Mouse (Mus musculus) liver, embryonic 12.5 days (tissue): Measurements from ENCODE around the gene Aldh5a1. TPM values are rescaled to one million over a fixed set of nuclear protein-coding genes. Genes with fewer than 3 reads are reported as not detected.

ENCODE experiments used
- ATAC-seq: fragments of 200-750 bp; cut with Nextera tagmentation; 2 replicates; pipeline ENCODE4 v1.8.0; 2017; ENCODE audit warnings: moderate number of reproducible peaks, mild to moderate bottlenecking, moderate library complexity
- H3K27ac ChIP-seq: fragments of 300-500 bp; sonication (generic); 2 replicates; pipeline ENCODE4 v1.5.1; 2016; ENCODE audit warnings: mild to moderate bottlenecking
- H3K27me3 ChIP-seq: fragments of 300-500 bp; sonication (generic); replicated peaks from 2 replicates; pipeline ENCODE4 v1.6.1; 2016; ENCODE audit warnings: mild to moderate bottlenecking, moderate library complexity
- H3K36me3 ChIP-seq: fragments of 300-500 bp; sonication (generic); 2 replicates; pipeline ENCODE4 v1.6.1; 2016; ENCODE audit warnings: mild to moderate bottlenecking, moderate library complexity
- H3K4me1 ChIP-seq: fragments of 300-500 bp; sonication (generic); 2 replicates; pipeline ENCODE4 v1.6.1; 2016
- H3K4me2 ChIP-seq: fragments of 300-500 bp; sonication (generic); 2 replicates; pipeline ENCODE4 v1.6.1; 2016; ENCODE audit warnings: mild to moderate bottlenecking, moderate library complexity
- H3K4me3 ChIP-seq: fragments of 300-500 bp; sonication (generic); 2 replicates; pipeline ENCODE4 v1.5.1; 2016; ENCODE audit warnings: mild to moderate bottlenecking, moderate library complexity
- H3K9ac ChIP-seq: fragments of 300-500 bp; sonication (generic); 2 replicates; pipeline ENCODE4 v1.6.1; 2016; ENCODE audit warnings: mild to moderate bottlenecking, moderate library complexity
- H3K9me3 ChIP-seq: fragments of 300-500 bp; sonication (generic); replicated peaks from 2 replicates; pipeline ENCODE4 v1.6.1; 2016; ENCODE audit warnings: mild to moderate bottlenecking, moderate library complexity
- WGBS: fragments of 180-500 bp; shearing (Covaris S2); methylation state at CpG from one replicate; pipeline ENCODE4 v1.1.7; 2016; ENCODE audit not compliant: insufficient replicate concordance; 5-methylcytosine and 5-hydroxymethylcytosine counted together
- polyA plus RNA-seq: library from polyadenylated mRNA; unstranded; fragments of >200 nt; fragmentation: Nextera tagmentation; extraction: Ambion mirVana; gene quantifications from 2 replicates; pipeline ENCODE4 v1.2.1, GENCODE M21; 2016

Gene Aldh5a1
- polyA plus RNA-seq, 1 experiment from 2014 or later, result 3.0 TPM

- ATAC-seq, result no peak
- no peaks in the 10 kb centered on the region for H3K9me3 ChIP-seq
- no peaks in the 10 kb centered on the region for H3K36me3 ChIP-seq
- H3K4me1 ChIP-seq, result no peaks in the 10 kb centered on the region
- H3K4me2 ChIP-seq, result no peak overlapping the region
- whole genome bisulfite sequencing, result 58% methylated on average over 2 of the region's 2 CpGs
- H3K4me3 ChIP-seq, result no peak overlapping the region
- no peak overlapping the region for H3K9ac ChIP-seq
- no peaks in the 10 kb centered on the region for H3K27me3 ChIP-seq
- no peak overlapping the region for H3K27ac ChIP-seq
Observed at GRCm38 (mm10) chr13:24893880-24894279, 43.6 kb downstream of the Aldh5a1 start.

- no peaks in the 10 kb centered on the region for H3K36me3 ChIP-seq
- H3K9ac ChIP-seq, result no peak overlapping the region
- no peak overlapping the region for H3K4me2 ChIP-seq
- H3K4me1 ChIP-seq, result no peaks in the 10 kb centered on the region
- H3K27me3 ChIP-seq, result no peaks in the 10 kb centered on the region
- 77% methylated on average over 3 of the region's 3 CpGs for WGBS
- ATAC-seq, result no peak
- no peak overlapping the region for H3K27ac ChIP-seq
- no peaks in the 10 kb centered on the region for H3K9me3 ChIP-seq
- H3K4me3 ChIP-seq, result no peak overlapping the region
Observed at GRCm38 (mm10) chr13:24892516-24892915, 44.9 kb downstream of the Aldh5a1 start.

GRCm38 (mm10) chr13:24889554-24889953 is 47.9 kb downstream of the Aldh5a1 start:
- no peaks in the 10 kb centered on the region for H3K4me1 ChIP-seq
- 44% methylated on average over 1 of the region's 1 CpGs for WGBS
- no peak overlapping the region for H3K4me3 ChIP-seq
- H3K36me3 ChIP-seq, result no peaks in the 10 kb centered on the region
- ATAC-seq, result no peak
- no peak overlapping the region for H3K9ac ChIP-seq
- 0 out of 2 replicates have a peak, but pooled peaks cover 1% of the 10 kb centered on the region for H3K9me3 ChIP-seq
- H3K27ac ChIP-seq, result no peak overlapping the region
- no peak overlapping the region for H3K4me2 ChIP-seq
- no peaks in the 10 kb centered on the region for H3K27me3 ChIP-seq

- no peak for ATAC-seq
Observed at GRCm38 (mm10) chr13:24882411-24882810, 55.0 kb downstream of the Aldh5a1 start.

DNA sequence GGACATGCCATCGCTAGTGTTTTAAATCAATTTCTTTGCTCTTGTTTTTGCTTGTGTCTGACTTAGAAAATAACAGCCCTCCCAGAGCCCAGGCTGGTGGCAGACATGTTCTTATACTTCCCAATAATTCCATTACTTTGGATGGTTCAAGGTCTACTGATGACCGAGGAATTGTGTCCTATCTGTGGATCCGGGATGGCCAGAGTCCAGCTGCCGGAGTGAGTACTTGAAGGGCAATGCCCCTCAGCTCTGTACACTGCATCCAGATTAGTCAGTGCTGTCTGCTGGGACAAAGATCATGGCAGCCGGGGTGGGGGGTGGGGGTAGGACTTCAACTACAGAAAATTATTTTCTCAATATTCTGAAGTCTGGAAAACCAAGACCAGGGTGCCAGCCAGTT is 56.8 kb downstream of the Aldh5a1 start:
- 74% methylated on average over 5 of the region's 5 CpGs for WGBS
- H3K27ac ChIP-seq, result no peak overlapping the region
- H3K27me3 ChIP-seq, result no peaks in the 10 kb centered on the region
- H3K4me3 ChIP-seq, result no peak overlapping the region
- no peak overlapping the region for H3K9ac ChIP-seq
- no peaks in the 10 kb centered on the region for H3K36me3 ChIP-seq
- H3K4me2 ChIP-seq, result no peak overlapping the region
- H3K4me1 ChIP-seq, result no peaks in the 10 kb centered on the region
- no peak for ATAC-seq
- peaks cover 6% of the 10 kb centered on the region; the same call in 1 of the 2 replicates for H3K9me3 ChIP-seq

More at GRCm38 (mm10) chr13:24882411-24882810, 55.0 kb downstream of the Aldh5a1 start:
- H3K4me3 ChIP-seq, result no peak overlapping the region
- no peak overlapping the region for H3K9ac ChIP-seq
- H3K27me3 ChIP-seq, result no peaks in the 10 kb centered on the region
- no peaks in the 10 kb centered on the region for H3K36me3 ChIP-seq
- no peak overlapping the region for H3K4me2 ChIP-seq
- H3K9me3 ChIP-seq, result peaks cover 6% of the 10 kb centered on the region; the same call in 1 of the 2 replicates
- H3K4me1 ChIP-seq, result no peaks in the 10 kb centered on the region
- 74% methylated on average over 6 of the region's 6 CpGs for WGBS
- no peak overlapping the region for H3K27ac ChIP-seq

DNA sequence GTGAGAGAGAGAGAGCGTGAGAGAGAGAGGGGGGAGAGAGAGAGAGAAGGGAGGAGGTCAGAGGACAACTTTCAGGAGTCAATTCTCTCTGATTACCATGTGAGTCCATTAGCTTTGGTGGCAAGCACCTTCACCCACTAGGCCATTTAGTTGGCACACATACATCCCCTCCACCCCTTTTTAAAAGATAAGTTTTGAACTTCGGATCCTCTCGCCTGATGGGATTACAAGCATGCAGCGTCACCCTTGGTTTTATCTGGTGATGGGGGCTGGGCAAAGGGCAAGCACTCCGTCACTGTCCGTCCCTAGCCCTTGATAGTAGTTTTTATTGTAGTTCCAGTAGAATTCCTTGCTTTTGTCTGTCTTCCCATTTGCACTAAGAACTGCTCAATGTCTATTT is 57.3 kb downstream of the Aldh5a1 start:
- no peaks in the 10 kb centered on the region for H3K4me1 ChIP-seq
- peaks cover 6% of the 10 kb centered on the region; the same call in 1 of the 2 replicates for H3K9me3 ChIP-seq
- no peak overlapping the region for H3K4me3 ChIP-seq
- 57% methylated on average over 6 of the region's 6 CpGs for WGBS
- H3K4me2 ChIP-seq, result no peak overlapping the region
- H3K27ac ChIP-seq, result no peak overlapping the region
- ATAC-seq, result no peak
- H3K27me3 ChIP-seq, result no peaks in the 10 kb centered on the region
- no peak overlapping the region for H3K9ac ChIP-seq
- H3K36me3 ChIP-seq, result no peaks in the 10 kb centered on the region

- 73% methylated on average over 15 of the region's 15 CpGs for whole genome bisulfite sequencing
- ATAC-seq, result peak; percentile 40; the same call in 1 of the 2 replicates
- no peak overlapping the region for H3K27ac ChIP-seq
Observed at GRCm38 (mm10) chr13:24879359-24880040, 58.0 kb downstream of the Aldh5a1 start.

GRCm38 (mm10) chr13:24868233-24868632 is 69.2 kb downstream of the Aldh5a1 start:
- no peaks in the 10 kb centered on the region for H3K9me3 ChIP-seq
- H3K4me1 ChIP-seq, result peaks cover 13% of the 10 kb centered on the region; the same call in 1 of the 2 replicates
- no peaks in the 10 kb centered on the region for H3K27me3 ChIP-seq
- ATAC-seq, result no peak
- no peak overlapping the region for H3K27ac ChIP-seq
- H3K9ac ChIP-seq, result no peak overlapping the region
- no peak overlapping the region for H3K4me2 ChIP-seq
- no peak overlapping the region for H3K4me3 ChIP-seq
- WGBS, result 79% methylated on average over 7 of the region's 7 CpGs
- H3K36me3 ChIP-seq, result no peaks in the 10 kb centered on the region

More at GRCm38 (mm10) chr13:24879359-24880040, 58.0 kb downstream of the Aldh5a1 start:
- H3K4me2 ChIP-seq, result no peak overlapping the region
- H3K36me3 ChIP-seq, result no peaks in the 10 kb centered on the region
- H3K9ac ChIP-seq, result no peak overlapping the region
- no peaks in the 10 kb centered on the region for H3K4me1 ChIP-seq
- no peaks in the 10 kb centered on the region for H3K27me3 ChIP-seq
- H3K4me3 ChIP-seq, result no peak overlapping the region
- peaks cover 4% of the 10 kb centered on the region; the same call in 1 of the 2 replicates for H3K9me3 ChIP-seq

GRCm38 (mm10) chr13:24867789-24868188 is 69.7 kb downstream of the Aldh5a1 start:
- H3K9ac ChIP-seq, result no peak overlapping the region
- no peaks in the 10 kb centered on the region for H3K9me3 ChIP-seq
- peaks cover 13% of the 10 kb centered on the region; the same call in 1 of the 2 replicates for H3K4me1 ChIP-seq
- H3K36me3 ChIP-seq, result no peaks in the 10 kb centered on the region
- H3K4me2 ChIP-seq, result no peak overlapping the region
- ATAC-seq, result no peak
- no peak overlapping the region for H3K27ac ChIP-seq
- H3K4me3 ChIP-seq, result no peak overlapping the region
- H3K27me3 ChIP-seq, result no peaks in the 10 kb centered on the region
- 80% methylated on average over 10 of the region's 10 CpGs for WGBS

DNA sequence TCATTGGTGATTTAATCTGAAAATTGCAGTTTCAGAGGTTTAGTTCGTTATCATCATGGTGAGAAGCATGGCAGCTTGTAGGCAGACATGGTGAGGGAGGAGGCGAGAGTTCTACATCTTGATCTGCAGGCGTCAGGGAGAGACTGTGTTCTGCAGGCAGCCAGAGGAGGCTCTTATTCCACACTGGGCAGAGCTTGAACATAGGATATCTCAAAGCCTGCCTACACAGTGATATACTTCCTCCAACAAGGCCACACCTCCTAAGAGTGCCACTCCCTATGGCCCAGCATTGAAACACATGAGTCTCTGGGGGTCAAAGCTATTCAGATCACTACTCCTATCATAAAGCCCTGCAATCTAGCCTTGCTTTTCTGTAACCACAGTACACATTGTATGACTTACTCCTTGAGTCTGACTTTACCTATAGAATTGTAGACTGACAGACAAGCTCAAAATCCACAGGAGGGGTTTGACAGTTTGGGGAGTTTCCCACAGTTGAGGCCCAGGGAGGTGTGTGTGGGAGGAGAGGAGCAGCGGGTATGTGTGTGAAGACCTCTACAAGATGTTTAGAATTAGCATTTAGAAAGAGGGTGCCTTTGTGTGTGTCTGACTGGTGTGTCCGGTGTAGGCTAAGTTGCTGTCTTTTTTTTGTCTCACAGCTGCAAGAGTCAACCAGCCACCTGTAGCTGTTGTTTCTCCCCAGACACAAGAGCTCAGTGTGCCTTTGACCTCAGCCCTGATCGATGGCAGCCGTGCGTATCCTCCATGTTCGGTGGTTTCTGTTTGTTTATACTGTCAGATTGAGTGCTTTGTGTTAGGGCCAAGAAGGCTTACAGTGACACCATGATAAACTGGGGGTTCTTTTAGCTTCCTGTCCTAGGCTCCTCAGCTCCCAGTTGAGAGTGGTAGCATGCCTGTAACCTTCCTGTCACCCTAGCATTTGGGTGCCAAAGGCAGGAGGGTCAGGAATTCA is 70.7 kb downstream of the Aldh5a1 start:
- no peak overlapping the region for H3K4me3 ChIP-seq
- 55% methylated on average over 9 of the region's 9 CpGs for WGBS
- ATAC-seq, result no peak
- H3K27ac ChIP-seq, result no peak overlapping the region
- no peaks in the 10 kb centered on the region for H3K27me3 ChIP-seq
- H3K4me2 ChIP-seq, result no peak overlapping the region
- peaks cover 13% of the 10 kb centered on the region; the same call in 1 of the 2 replicates for H3K4me1 ChIP-seq
- no peaks in the 10 kb centered on the region for H3K9me3 ChIP-seq
- no peak overlapping the region for H3K9ac ChIP-seq
- no peaks in the 10 kb centered on the region for H3K36me3 ChIP-seq

DNA sequence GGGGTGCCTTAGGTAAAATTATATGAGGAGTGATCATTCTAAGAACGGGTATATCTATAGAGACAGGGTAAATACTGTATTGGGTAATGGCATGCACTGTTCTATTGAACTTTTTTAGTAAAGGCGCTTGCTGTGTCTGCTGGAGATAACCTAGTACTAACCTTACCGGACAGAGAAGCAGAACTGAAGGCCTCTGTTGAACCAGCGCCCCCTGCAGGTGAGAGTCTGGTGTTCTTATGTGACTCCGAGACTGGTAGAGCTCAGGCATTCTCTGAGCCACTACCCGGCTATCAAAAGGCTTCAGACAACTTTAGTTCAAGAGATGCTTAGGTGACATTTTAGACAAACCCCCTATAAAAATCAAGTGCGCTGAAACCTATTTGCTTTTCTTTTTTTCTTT is 74.9 kb downstream of the Aldh5a1 start:
- peak; percentile 32; the same call in 1 of the 2 replicates for ATAC-seq
- Histone ChIP-seq H3K27ac (no peak overlapping the region), H3K36me3 (no peaks in the 10 kb centered on the region), H3K9ac (no peak overlapping the region), H3K4me1 (peaks cover 13% of the 10 kb centered on the region), H3K4me2 (no peak overlapping the region), H3K9me3 (no peaks in the 10 kb centered on the region), H3K27me3 (no peaks in the 10 kb centered on the region; the same call in 1 of the 2 replicates), H3K4me3 (no peak overlapping the region)
- 43% methylated on average over 7 of the region's 7 CpGs for WGBS

- H3K9me3 ChIP-seq, result no peaks in the 10 kb centered on the region
- WGBS, result 71% methylated on average over 7 of the region's 7 CpGs
- H3K4me1 ChIP-seq, result peaks cover 11% of the 10 kb centered on the region
- H3K4me3 ChIP-seq, result no peak overlapping the region
- no peaks in the 10 kb centered on the region; the same call in 1 of the 2 replicates for H3K27me3 ChIP-seq
- H3K36me3 ChIP-seq, result no peaks in the 10 kb centered on the region
- no peak for ATAC-seq
- no peak overlapping the region for H3K9ac ChIP-seq
- no peak overlapping the region for H3K27ac ChIP-seq
- no peak overlapping the region for H3K4me2 ChIP-seq
Observed at GRCm38 (mm10) chr13:24862021-24862420, 75.4 kb downstream of the Aldh5a1 start.
